Mouse (Mus musculus): ENCODE data around the gene Gabarapl1.

GRCm38 (mm10) chr6:129513409-129513808 lies 19.6 kb upstream of the Gabarapl1 start:
- TF ChIP-seq POLR2A (IDR thresholded peaks at IDR 0.05; ENCODE audit: control insufficient read depth, low read depth, low read length) (no peak), CTCF (IDR thresholded peaks at IDR 0.05; ENCODE audit: control insufficient read depth, insufficient read depth, insufficient replicate concordance, low read depth, low read length) (no peak)

Data from testis, adult 2 months (tissue).